Mouse (Mus musculus) erythroblast, adult 5-6 weeks (primary cell): Measurements from ENCODE around the gene Uaca. TPM values are rescaled to one million over a fixed set of nuclear protein-coding genes. Genes with fewer than 3 reads are reported as not detected.

Source experiments
- ATAC-seq: replicated peaks from 2 replicates; pipeline ENCODE4 v1.8.0; 2016; ENCODE audit warnings: moderate number of reproducible peaks, mild to moderate bottlenecking, moderate TSS enrichment, inconsistent platforms; ENCODE audit not compliant: poor library complexity, low FRiP score, severe bottlenecking
- total RNA-seq, 2 experiments: library from RNA; stranded (forward) in 1 of 2; stranded (reverse) in 1 of 2; fragments of 150-400 nt in 1 of 2; fragments of 200-764, 138-1000 nt in 1 of 2; gene quantifications; 2 replicates each; pipeline versions ENCODE4 v1.2.3 to v1.2.4; 2015 to 2017; ENCODE audit warnings: low replicate concordance in 2 of 2

Gene Uaca
- total RNA-seq (2015; ENCODE audit: low replicate concordance) (not detected in 2 replicates), total RNA-seq (2017; ENCODE audit: low replicate concordance) (not detected in 2 replicates)

DNA sequence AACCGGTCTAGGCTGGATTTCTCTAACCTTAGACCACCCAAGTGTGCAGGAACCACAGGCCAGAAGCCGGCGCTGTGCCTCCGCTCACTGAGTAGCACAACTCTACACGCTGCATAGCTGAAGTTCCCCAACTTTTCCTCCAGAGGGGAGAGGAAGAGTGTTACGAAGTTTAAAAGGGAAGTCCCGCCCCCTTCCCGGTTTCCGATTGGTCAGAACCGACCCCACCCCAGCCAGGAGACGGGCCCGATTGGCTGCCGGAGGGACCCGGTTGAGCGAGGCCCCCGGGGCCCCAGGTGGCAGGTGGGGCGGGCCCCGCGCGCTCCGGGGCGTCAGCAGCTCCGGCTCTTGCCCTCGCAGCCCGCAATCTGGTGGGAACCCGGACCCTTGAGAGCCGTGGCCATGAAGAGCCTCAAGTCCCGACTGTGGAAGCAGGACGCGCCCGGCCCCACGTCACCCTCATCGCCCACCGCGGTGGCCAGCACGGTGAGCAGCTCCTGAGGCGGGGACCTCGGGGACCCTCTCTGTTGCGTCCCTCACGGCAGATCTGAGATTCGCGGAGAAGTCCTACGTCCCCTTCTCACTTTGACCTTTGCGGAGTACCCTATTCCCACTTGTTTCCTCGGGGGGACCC is at the start of gene Uaca:
Uaca (plus strand) TSS at position 333 of the 631 bp plus-strand sequence.
- ATAC-seq = no peak

GRCm38 (mm10) chr9:60744971-60745370 is 49.4 kb upstream of the Uaca start:
- no peak for ATAC-seq

- ATAC-seq = no peak
Measured at GRCm38 (mm10) chr9:60746561-60746960, 47.8 kb upstream of the Uaca start.

GRCm38 (mm10) chr9:60747672-60748071 is 46.7 kb upstream of the Uaca start:
- no peak for ATAC-seq

DNA sequence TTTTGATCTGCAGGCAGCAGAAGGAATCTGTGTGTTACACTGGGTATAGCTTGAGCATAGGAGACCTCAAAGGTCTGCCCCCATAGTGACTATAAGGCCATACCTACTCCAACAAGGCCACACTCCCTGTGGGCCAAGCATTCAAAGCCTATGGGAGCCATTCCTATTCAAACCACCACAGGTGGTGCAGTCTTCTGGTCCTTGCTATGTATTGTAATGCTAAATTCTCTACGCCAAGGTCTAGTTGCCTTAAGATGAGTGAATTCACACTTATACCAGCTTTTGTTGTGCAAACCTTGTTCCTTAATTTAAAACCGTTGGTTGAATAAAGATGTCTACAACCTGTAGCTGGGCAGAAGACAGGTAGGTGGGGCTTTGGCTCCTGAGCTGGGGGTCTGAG is 46.2 kb upstream of the Uaca start:
- no peak for ATAC-seq

DNA sequence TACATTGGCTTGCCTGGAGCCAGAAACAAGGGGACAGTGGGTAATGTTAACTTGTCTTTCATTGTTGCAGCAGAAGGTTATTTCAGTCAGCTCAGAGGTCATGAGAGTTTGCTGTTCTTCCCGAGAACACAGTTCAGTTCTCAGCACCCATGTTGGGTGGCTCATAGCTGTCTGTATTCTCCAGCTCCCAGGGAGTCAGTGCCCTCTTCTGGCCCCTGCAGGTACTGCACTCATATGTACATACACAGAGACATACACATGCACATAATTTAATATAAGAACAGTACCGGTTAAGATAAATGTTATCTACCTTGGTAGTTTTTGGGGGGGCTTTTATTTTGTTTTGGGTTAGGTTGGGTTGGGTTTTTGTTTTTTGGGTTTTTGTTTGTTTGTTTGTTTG is 45.2 kb upstream of the Uaca start:
- ATAC-seq = no peak

GRCm38 (mm10) chr9:60751098-60751497 is 43.2 kb upstream of the Uaca start:
- ATAC-seq = no peak

GRCm38 (mm10) chr9:60751971-60752370 is 42.4 kb upstream of the Uaca start:
- no peak for ATAC-seq

- no peak for ATAC-seq
Measured at GRCm38 (mm10) chr9:60752636-60753035, 41.7 kb upstream of the Uaca start.

DNA sequence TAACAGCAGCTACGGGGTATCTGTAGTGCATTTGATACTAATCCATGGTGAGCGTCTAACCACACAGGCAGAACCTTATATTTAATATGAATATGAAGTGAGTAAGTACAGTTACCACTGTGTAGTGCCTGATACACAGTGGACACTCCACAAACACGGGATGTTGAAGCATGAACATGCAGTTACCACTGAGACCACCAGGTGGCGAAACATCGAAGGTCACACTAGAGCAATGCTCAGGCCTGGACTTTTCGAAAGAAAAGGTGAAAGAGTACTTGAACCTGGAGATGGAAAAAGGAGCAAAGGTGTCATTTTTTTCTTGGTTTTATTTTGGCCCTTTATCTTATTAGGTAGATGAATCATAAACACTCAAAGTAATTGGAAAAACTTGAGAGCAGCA is 38.1 kb upstream of the Uaca start:
- no peak for ATAC-seq

- no peak for ATAC-seq
Measured at GRCm38 (mm10) chr9:60756866-60757740, 37.2 kb upstream of the Uaca start.

DNA sequence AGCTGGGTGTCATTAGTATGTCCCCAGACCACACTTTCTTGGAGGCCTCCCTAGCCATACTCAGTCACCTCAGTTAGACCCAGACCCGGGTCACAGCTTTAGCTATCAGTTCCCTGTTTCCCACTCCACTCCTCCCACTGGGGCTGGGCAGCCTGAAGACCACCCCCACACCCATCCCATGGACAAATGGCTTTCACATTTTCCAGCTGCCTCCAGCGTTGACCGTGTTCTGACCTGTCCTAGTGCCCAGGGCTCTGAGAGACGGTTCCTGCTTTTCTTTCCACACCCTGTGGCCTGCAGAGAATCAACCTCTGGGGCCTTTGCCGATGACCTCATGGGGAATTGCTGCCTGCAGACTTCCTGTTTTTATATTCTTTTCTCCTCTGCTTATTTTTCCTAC is 36.5 kb upstream of the Uaca start:
- no peak for ATAC-seq

- no peak for ATAC-seq
Measured at GRCm38 (mm10) chr9:60759436-60760007, 34.8 kb upstream of the Uaca start.

GRCm38 (mm10) chr9:60765181-60765580 is 29.2 kb upstream of the Uaca start:
- no peak for ATAC-seq

GRCm38 (mm10) chr9:60768393-60768792 is 25.9 kb upstream of the Uaca start:
- no peak for ATAC-seq

DNA sequence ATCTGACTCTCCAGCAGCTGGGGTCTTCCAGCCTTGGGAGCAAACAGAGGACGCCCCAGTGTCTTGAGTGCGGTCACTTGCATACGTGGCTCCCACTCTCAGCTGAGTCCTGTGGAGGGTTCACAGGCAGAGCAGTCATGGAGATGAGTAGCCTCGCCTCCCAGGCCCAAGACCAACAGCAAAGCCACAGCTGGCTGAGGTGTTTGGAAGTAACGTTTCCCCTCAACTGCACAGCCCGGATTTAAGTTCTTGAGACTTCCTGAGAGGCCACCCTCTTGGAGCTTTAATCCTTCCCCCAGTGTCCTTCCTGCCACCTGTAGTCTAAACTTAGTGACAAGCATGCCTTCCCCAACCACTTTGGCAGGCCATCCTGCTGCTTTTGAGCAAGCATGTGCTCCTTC is 24.6 kb upstream of the Uaca start:
- no peak for ATAC-seq

GRCm38 (mm10) chr9:60773713-60774112 is 20.6 kb upstream of the Uaca start:
- ATAC-seq = no peak

DNA sequence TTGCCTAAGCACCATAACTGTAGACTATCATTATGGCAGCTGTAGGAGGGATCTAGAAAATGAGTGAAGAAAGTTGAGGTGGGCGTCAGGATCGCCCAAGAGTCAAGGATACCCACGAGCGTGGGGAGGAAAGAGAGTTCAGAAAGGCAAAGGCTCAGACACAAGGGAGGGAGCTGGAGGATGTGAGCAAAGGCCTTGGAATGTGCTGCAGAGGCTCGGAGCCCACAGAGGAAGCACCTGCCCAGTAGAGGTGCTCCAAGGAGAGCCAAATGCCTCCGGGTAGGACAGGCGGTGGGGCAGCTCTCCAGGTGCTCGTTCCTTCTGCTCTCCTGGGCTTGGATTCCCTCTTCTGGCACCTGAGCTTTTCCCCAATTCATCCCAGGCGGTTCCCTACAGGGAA is 17.4 kb upstream of the Uaca start:
- ATAC-seq = no peak

- ATAC-seq = no peak
Measured at GRCm38 (mm10) chr9:60782057-60782789, 12.1 kb upstream of the Uaca start.

- no peak for ATAC-seq
Measured at GRCm38 (mm10) chr9:60785069-60785468, 9.3 kb upstream of the Uaca start.
